Mouse (Mus musculus) macrophage (primary cell): ENCODE measurements around the gene Cybc1. TPM values are rescaled to one million over a fixed set of nuclear protein-coding genes. Genes with fewer than 3 reads are reported as not detected.

Source experiments
- H3K27ac ChIP-seq: fragments of 350-480 bp; formaldehyde crosslinking; 2 replicates; pipeline ENCODE4 v1.9.0; 2021
- H3K36me3 ChIP-seq: fragments of 350-480 bp; formaldehyde crosslinking; 2 replicates; pipeline ENCODE4 v1.9.0; 2021; ENCODE audit errors: inconsistent target
- H3K4me3 ChIP-seq: fragments of 350-480 bp; formaldehyde crosslinking; 2 replicates; pipeline ENCODE4 v1.9.0; 2021; ENCODE audit errors: inconsistent target
- H3K79me2 ChIP-seq: fragments of 350-480 bp; formaldehyde crosslinking; 2 replicates; pipeline ENCODE4 v1.9.0; 2021; ENCODE audit errors: inconsistent target
- WGBS: methylation state at CpG from one replicate; pipeline ENCODE4 v1.1.7; 2026; ENCODE audit warnings: inconsistent platforms; ENCODE audit not compliant: missing documents; 5-methylcytosine and 5-hydroxymethylcytosine counted together
- polyA plus RNA-seq: library from polyadenylated mRNA; stranded (reverse); fragments of 250-400 nt; gene quantifications from 3 replicates; pipeline ENCODE4 v1.2.4, GENCODE M21; 2018; ENCODE audit warnings: inconsistent platforms

Gene Cybc1
- polyA plus RNA-seq, 1 experiment from 2014 or later: 46.9 TPM

- Histone ChIP-seq H3K36me3 (no peaks in the 10 kb centered on the region), H3K4me3 (no peak overlapping the region), H3K79me2 (no peaks in the 10 kb centered on the region), H3K27ac (no peak overlapping the region)
- 94% methylated on average over 3 of the region's 3 CpGs for WGBS
Observed at GRCm38 (mm10) chr11:121193415-121193814, 35.7 kb downstream of the Cybc1 start.

- Histone ChIP-seq H3K79me2 (no peaks in the 10 kb centered on the region), H3K36me3 (no peaks in the 10 kb centered on the region), H3K27ac (no peak overlapping the region), H3K4me3 (no peak overlapping the region)
- 92% methylated on average over 2 of the region's 2 CpGs for WGBS
Observed at GRCm38 (mm10) chr11:121192742-121193141, 36.4 kb downstream of the Cybc1 start.

DNA sequence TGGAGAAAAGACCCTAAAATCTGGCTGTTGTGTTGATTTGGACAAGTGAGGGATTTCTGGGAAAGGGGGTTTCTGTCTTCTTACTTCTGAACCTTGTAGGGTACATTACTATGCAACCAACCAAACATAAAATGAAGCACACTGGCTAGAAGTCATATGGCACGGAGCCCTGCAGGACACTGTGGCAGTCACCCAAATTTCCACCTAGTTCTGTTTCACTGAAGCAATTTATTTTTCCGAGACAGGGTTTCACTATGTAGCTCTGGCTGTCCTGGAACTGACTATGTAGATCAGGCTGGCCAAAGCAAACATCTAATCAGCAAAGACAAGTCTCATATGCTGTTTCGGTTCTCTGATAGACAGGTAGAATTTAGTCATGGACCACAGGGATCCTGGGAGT is 39.4 kb downstream of the Cybc1 start:
- Histone ChIP-seq H3K79me2 (no peaks in the 10 kb centered on the region), H3K4me3 (no peak overlapping the region), H3K36me3 (no peaks in the 10 kb centered on the region), H3K27ac (no peak overlapping the region)
- WGBS: 88% methylated on average over 3 of the region's 3 CpGs

DNA sequence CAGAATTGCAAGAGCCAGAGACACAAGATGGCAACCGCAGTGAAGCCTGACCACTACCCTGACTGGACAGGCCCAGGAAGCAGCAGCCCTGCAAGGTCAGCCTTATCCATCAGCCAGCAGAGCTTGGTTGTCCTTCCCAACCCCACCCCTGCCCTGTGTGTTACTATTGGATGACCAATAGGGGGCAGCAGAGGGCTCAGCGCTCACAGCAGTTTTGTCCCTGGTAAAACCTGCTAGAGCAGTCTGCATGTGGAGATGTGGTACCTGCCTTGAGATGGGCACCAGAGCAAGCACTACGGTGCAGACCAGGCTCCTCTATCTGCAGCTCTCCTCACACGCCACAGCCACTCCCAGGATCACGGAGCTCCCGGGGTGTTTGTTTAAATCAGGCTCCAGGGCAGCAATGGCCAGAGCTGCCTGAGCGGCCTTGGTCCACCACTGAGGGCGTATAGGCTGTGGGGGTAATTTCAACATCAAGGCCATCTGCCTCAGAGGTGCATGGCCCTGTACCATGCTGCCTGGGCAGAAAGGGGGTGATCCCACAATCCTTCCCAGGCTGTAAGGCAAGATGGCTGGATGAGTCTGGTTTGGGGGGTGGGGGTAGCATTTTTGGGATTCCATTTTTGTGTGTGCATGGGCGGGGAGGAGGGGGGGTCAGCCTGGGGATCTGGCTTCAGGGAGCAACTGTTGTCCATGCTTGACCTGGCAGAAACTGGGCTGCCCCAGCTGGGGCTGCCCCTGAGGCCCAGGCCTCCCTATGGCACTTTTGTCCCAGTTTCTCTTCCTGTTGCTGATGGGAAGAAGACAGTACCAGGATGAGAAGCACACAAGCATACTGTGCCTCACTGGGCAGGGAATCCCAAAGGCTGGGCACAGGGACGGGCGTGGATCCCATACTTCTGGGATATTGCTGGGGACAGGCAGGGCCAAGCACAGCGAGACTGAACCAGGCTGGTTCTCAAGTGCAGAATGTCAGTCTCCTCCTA is 52.5 kb downstream of the Cybc1 start:
- WGBS: 72% methylated on average over 12 of the region's 12 CpGs
- H3K4me3 ChIP-seq: no peak overlapping the region
- H3K36me3 ChIP-seq: no peaks in the 10 kb centered on the region
- no peak overlapping the region for H3K27ac ChIP-seq
- no peaks in the 10 kb centered on the region for H3K79me2 ChIP-seq

DNA sequence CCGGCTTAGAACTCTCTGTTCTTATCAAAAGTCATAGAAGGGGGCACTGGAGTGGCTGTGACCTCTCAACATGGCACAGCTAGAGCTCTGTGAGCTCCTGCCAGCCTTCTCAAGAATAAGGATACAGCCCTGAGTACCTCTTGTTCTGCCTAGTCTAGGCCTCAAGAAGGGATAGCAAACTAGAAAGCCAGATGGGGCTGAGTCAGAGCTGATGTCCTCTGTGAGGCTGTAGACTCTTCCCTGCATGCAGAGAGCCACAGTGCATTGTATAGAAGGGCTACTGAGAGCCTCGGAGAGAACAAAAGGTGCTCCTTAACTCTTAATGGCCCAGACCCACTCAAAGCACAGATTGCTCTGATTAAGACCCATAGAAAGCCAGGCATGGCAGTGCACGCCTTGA is 54.9 kb downstream of the Cybc1 start:
- Histone ChIP-seq H3K4me3 (no peak overlapping the region), H3K27ac (no peak overlapping the region), H3K36me3 (no peaks in the 10 kb centered on the region), H3K79me2 (no peaks in the 10 kb centered on the region)
- WGBS: 69% methylated on average over 3 of the region's 3 CpGs

DNA sequence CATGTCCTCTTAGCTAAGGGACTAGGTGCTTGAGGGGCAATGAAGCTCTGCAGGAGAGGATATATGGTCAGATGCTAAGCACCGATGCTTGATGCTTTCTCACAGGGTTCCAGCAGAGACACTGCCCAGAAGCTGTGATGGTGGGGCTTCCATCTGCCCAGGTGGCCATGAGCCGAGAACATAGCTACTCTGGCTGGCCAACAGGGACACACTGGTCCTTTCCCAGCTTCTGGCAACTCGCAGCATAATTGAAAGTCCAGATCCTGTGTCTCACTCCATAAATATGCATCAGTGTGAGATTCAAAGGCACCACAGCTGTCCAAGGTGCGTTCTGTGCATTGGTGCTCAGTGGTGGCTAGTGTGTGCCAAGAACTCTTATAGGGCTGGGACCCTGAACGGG is 55.9 kb downstream of the Cybc1 start:
- Histone ChIP-seq H3K4me3 (no peak overlapping the region), H3K79me2 (no peaks in the 10 kb centered on the region), H3K27ac (no peak overlapping the region), H3K36me3 (no peaks in the 10 kb centered on the region)
- WGBS: 97% methylated on average over 5 of the region's 5 CpGs

Other genes starting within 250 kb of the Cybc1 start
- gene Csnk1d, start 238.0 kb downstream of the Cybc1 start, polyA plus RNA-seq: 77.7 to 122 TPM (median 77.9 TPM) in 3 replicates
- gene Cd7, start 189.9 kb downstream of the Cybc1 start, polyA plus RNA-seq: 0.59 to 2.0 TPM in 2 of 3 replicates, not detected in the other
- gene Sectm1b, start 165.8 kb downstream of the Cybc1 start, polyA plus RNA-seq: not detected in 3 replicates
- 0.47 TPM in 1 of 3 replicates, not detected in the others for gene Sectm1a, start 148.1 kb downstream of the Cybc1 start, polyA plus RNA-seq
- not detected in 3 replicates for gene Tex19.2, start 110.6 kb downstream of the Cybc1 start, polyA plus RNA-seq
- gene Tex19.1, start 83.2 kb downstream of the Cybc1 start, polyA plus RNA-seq: not detected in 3 replicates
- not detected in 3 replicates for gene Uts2r, start 69.1 kb downstream of the Cybc1 start, polyA plus RNA-seq
- gene Hexdc, start 24.9 kb downstream of the Cybc1 start, polyA plus RNA-seq: 3.2 to 5.5 TPM (median 4.4 TPM) in 3 replicates
- 8.1 to 12.7 TPM (median 12.5 TPM) in 3 replicates for gene Ogfod3, start 24.6 kb downstream of the Cybc1 start, polyA plus RNA-seq
- 6.9 to 20.7 TPM (median 17.3 TPM) in 3 replicates for gene Narf, start 7.9 kb upstream of the Cybc1 start, polyA plus RNA-seq
- 20.0 to 26.9 TPM (median 20.9 TPM) in 3 replicates for gene Foxk2, start 30.7 kb upstream of the Cybc1 start, polyA plus RNA-seq
- gene Wdr45b, start 125.1 kb upstream of the Cybc1 start, polyA plus RNA-seq: 44.7 to 56.4 TPM (median 51.3 TPM) in 3 replicates
- gene Rab40b, start 158.9 kb upstream of the Cybc1 start, polyA plus RNA-seq: not detected in 3 replicates
- 6.0 to 8.4 TPM (median 7.5 TPM) in 3 replicates for gene Fn3krp, start 192.1 kb upstream of the Cybc1 start, polyA plus RNA-seq
- 0.03 to 0.57 TPM in 2 of 3 replicates, not detected in the other for gene Fn3k, start 205.6 kb upstream of the Cybc1 start, polyA plus RNA-seq
- gene Tbcd, start 222.6 kb upstream of the Cybc1 start, polyA plus RNA-seq: 32.9 to 38.6 TPM (median 36.1 TPM) in 3 replicates